Mouse (Mus musculus) thymus, postnatal 10 days (tissue): Measurements from ENCODE around the gene Arhgap44.

Experiments
- DNase-seq, 2 experiments: peaks; one replicate each; pipeline ENCODE4 v3.0.0; 2021; ENCODE audit warnings: low spot score in 2 of 2

Gene Arhgap44

GRCm38 (mm10) chr11:65006047-65006446 lies 156.7 kb downstream of the Arhgap44 start:
- no peak for DNase-seq

GRCm38 (mm10) chr11:65004836-65005235 lies 157.9 kb downstream of the Arhgap44 start:
- DNase-seq, result no peak

GRCm38 (mm10) chr11:65003611-65004010 lies 159.2 kb downstream of the Arhgap44 start:
- no peak for DNase-seq

DNA sequence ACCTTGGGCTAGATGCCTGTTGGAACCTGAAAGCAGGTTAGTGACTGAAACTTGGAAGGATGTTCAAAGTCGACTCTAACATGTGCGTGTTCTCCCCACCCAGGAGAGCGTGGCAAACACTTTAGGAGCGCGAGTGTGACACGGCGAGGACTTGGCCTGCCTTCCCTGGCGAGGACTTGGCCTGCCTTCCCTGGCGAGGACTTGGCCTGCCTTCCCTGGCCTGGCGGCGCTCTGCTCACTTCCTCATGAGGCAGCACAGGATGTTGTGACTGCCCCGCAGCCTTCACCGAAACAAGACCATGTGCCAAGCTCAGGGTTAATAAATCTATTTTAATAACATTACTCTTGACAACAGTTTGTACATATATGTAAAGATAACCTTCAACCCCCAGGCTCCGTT lies 161.0 kb downstream of the Arhgap44 start:
- no peak for DNase-seq

- no peak for DNase-seq
Measured at GRCm38 (mm10) chr11:64999685-65000084, 163.1 kb downstream of the Arhgap44 start.

DNA sequence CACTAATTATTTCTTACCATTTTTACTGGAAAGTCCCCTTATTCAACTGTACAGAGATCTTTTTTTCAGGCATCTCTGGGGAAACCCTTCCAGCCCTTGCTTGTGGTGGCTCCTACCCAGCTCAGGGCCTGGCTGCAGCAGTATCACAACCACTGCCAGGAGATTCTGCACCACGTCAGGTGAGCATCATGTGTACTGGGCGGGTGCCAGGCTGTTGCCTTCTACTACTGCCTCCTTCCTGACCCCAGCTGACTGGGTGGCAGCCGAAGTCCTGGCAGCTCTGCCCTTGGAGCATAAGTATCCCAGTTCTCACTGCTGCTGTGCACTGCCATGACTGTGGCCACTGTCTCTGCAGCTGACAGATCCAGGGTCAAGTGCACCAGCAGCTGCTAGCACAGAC lies 164.3 kb downstream of the Arhgap44 start:
- DNase-seq, result no peak

DNA sequence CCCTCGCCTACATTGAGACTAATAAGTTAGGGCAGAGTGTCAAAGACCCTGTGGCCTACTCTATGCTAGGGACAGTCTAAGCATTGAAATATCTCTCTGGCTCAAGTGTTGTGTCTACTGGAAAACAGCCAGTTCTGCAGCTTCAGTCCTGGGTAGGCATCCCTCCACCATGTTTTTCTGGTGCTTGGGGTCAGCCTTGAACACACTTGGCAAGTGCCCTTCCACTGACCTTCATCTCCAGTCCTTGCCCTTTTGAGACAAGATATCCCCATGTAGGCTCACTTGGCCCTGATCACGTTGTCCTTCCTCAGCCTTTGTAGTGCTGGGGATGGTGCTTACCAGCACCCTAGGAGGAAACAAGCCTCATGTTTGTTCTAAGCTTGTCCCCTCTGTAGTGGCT lies 174.2 kb downstream of the Arhgap44 start:
- no peak for DNase-seq

DNA sequence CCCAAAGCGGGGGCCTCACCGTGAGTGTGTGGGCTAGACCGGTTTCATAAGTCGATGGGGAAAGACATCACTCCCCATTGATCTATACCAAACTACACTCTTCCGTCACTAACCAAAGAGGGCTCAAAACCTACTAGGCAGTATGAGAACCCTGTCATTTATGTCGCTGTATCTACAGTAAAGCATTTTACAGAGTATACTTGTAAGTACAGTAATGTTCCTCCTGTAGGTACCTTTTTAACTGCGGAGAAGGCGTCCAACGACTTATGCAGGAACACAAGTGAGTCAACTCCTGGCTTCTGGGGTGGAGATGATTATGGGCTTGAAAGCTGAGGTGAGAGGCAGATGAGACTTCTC lies 183.3 kb downstream of the Arhgap44 start:
- no peak for DNase-seq

DNA sequence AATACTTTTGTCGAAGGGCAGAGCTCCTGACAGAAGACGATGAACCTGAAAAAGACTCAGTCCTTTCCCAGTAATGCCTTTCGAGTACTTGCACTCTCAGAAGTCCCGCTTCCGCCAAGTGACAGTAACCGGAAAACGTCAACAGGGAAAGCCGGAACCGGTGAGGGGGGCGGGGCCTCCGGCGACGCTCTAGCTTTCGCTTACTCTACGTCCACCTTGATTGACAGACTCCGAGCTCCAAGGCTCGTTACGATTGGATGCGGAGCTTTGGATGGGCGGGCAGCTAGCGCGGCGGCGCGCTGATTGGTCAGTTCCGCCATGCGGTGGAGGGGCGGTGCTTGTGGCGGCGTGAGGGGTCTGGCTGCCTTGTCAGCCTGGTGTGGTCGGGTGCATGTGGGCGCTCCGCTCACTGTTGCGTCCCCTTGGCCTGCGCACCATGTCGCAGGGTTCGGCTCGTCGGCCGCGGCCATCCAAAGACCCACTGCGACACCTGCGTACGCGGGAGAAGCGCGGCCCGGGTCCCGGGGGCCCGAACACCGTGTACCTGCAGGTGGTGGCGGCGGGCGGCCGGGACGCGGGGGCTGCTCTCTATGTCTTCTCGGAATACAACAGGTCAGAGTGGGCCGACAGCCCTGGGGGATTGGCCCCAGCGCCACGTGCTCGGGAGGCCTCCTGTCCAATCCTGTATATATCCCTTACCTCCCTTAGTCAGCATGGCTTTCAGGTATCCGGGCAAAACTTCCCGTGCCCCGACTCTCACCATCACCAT lies 183.9 kb downstream of the Arhgap44 start, which contains the start of gene Elac2:
Elac2 (plus strand) TSS at position 319 of the 769 bp plus-strand sequence.
- DNase-seq, result peak; percentile 95 to 96

DNA sequence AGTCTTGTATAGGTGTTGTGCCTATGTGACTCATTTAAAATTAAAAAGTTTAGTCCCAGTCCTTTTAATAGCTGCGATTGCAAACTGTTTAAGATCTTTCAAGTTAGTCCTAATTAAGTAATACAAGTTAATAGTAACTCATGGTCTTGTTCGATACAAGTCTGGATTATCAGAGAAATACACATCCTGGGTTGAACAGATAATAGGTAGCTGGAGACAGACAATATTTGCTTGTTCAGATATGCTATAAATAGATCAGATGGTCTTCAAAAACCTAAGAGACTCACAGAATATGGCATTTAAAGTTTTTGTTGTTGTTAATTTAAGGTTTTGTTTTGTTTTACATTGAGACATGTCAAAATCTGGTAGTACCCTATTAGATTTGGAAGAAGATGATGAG lies 190.3 kb downstream of the Arhgap44 start:
- no peak for DNase-seq

- DNase-seq, result no peak
Measured at GRCm38 (mm10) chr11:64971471-64971988, 191.2 kb downstream of the Arhgap44 start.

DNA sequence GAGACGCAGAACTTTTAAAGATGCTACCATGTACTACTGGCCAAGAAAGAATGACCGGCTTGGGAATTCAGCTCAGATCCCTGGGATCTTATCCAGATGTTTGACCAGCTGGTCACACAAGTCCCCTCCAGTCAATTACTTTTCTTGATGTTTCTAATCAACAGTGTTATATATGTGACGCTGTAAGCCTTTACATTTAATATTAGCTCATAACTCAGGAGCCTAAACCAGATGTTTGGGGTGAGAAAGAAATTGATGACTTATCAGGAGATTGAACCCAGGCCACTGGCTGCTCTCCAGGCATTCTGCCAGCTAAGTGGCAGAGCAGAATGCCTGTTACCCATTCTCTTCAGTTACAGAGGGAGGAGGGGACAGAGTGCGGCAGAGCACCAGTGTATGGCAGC lies 193.8 kb downstream of the Arhgap44 start:
- no peak for DNase-seq

DNA sequence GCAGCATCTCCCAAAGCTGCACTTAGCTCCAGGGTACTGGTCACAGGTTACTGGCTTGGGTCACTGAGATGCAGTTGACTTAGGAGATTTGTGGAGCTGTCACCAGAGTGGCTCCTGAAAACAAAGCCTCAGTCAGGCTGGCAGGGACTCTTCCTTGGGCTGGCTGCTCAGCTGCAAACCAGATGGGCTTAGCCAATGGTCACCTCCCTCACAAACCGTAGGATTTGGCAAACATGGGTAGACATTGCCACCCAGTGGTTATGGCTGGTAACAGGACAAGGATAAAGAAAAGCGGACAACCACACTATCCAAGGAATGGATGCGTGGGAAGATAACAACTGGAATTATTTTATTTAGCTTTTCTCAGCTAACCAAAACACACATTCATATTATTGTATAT lies 194.3 kb downstream of the Arhgap44 start:
- peak in 1 of 2 experiments; percentile 26 for DNase-seq

- no peak for DNase-seq
Measured at GRCm38 (mm10) chr11:64962629-64963028, 200.1 kb downstream of the Arhgap44 start.

DNA sequence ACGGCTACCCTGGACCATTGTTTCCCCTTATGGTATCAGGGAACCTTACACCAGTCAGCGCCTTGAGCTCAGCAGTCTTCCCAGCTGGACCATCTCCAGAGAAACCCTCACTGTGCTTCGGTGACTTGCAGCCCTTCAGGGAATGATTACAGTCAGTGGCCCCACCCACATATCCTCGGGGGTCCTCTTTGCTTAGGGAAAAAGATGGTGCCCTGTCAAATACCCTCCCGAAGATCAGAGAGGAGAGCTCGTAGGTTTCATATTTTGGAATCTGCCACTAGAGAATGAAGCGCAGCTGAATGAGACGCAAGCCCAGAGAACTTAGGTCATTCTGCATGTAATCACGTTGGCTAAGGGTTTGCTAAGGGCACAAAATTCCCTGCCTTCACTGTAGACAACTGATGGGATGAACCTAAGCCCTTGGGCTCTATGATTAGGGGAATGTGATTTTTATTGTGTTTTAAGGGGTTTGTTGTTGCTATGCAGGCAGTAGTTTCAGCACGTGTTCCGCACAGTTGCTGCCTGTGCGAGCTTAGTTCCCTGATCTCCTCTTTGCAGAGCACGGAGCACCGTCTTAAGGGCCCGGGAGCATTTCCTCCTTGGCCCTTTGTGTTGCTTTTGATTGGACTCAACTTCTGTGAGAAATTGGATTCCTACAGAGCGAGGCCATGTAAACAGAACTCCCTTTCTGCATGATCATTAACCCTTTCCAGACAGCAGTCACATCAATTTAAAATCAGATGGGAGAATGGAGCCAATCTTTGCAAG lies 205.6 kb downstream of the Arhgap44 start:
- no peak for DNase-seq
